8 mouse cellular contexts compared by ENCODE assay signal in the genomic region with DNA sequence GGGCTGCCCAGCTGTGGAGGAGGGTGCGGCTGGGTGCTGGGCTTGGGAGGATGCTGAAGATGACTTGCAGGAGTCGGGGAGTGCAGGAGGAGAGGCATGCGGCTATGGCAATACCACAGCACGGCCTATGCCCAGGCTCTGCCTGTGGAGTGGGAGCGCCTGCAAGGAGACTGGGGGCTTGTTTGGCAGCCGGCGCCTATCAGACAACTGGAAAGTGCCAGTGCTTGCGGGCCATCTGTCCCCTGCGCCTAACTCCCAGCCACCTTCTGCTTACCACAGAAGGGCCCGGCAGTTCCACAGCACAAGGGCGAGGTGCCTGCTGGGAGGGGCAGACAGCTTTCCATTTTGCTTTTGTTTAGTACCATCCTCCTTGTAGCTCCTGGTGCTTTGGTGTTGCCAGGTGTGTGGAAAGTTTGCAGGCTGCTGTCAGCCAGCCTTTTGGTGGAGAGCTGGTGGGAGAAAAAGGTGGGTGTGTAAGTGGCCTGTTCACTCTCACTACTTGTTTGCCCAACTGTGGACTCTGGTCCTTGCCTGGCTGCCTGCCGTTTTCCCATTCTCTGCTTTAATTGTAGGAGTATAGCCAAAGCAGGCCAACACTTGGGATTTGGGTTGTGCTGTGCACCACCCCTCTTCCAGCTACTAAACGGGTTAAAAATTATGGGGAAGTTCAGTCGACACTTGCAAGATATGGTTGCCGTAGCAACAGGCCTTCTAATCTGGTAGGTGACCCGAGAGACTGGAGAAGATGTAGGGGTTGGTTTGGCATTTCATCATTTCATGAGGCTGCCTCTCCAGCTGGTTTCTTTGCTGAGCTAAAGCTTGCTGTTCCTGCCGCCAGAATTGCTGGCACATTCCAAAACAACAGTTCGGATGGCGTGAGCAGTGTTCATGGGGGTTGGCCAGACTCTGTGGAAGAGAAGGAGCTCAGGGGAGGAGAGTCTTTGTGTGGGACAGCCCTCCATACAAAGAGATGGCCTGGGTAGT. TPM values are rescaled to one million over a fixed set of nuclear protein-coding genes. Genes with fewer than 3 reads are reported as not detected.
A peak's percentile ranks its signal among the peaks of the same experiment; 100 is the strongest.
DNase-seq lines count a peak whose midpoint lies in the region; ATAC-seq lines count a peak whose summit lies in the region.

No protein-coding gene starts in this region.

- no peaks in the 10 kb centered on the region for H3K27me3 ChIP-seq in midbrain, embryonic 12.5 days

- H3K9me3 ChIP-seq in midbrain, embryonic 12.5 days: no peaks in the 10 kb centered on the region

- WGBS in midbrain, embryonic 12.5 days: 39% methylated on average over 19 of the region's 19 CpGs

- no peak overlapping the region for H3K4me3 ChIP-seq in midbrain, embryonic 12.5 days

- intact Hi-C loops in left cerebral cortex, postnatal 25 days (cut with DNase I): no loop called here

- 0 out of 2 replicates have a peak, but pooled peaks cover 3% of the 10 kb centered on the region for H3K36me3 ChIP-seq in midbrain, embryonic 12.5 days

- DNase-seq in 3T3-L1 (ENCODE audit: low read depth, low spot score): peak; percentile 27
- peak; percentile 94 for DNase-seq in MEL-GATA-1-ER (ENCODE audit: extremely low read depth, low read depth)
- peak; percentile 50 to 89 for DNase-seq in left cerebral cortex, postnatal 25 days (ENCODE audit: low spot score in 2 of 2)
- peak; percentile 57 for DNase-seq in thymus, postnatal 4 days
- no peak for DNase-seq in kidney, postnatal 14 days

- peaks cover 89% of the 10 kb centered on the region for H3K4me1 ChIP-seq in midbrain, embryonic 12.5 days

- no peak overlapping the region for H3K9ac ChIP-seq in midbrain, embryonic 12.5 days (replicated peaks)

- H3K4me2 ChIP-seq in midbrain, embryonic 12.5 days (replicated peaks): peak overlapping the region; percentile 26; the same call in 1 of the 2 replicates

- ATAC-seq in erythroid progenitor cell, adult 5-6 weeks (replicated peaks; ENCODE audit: low FRiP score, poor library complexity, severe bottlenecking): peak; percentile 75; the same call in 1 of the 2 replicates
- ATAC-seq in hematopoietic stem cell, adult 5-6 weeks (replicated peaks in 1 of 2; ENCODE audit: insufficient read depth in 1 of 2, low FRiP score in 2 of 2, low TSS enrichment in 1 of 2, low read depth in 1 of 2, poor library complexity in 2 of 2, severe bottlenecking in 2 of 2): peak; percentile 39 to 51; a peak in 3 of 4 replicates
- ATAC-seq in midbrain, embryonic 12.5 days (ENCODE audit: low FRiP score, low read depth): peak; percentile 31; the same call in 1 of the 2 replicates

- H3K27ac ChIP-seq in midbrain, embryonic 12.5 days (replicated peaks): peak overlapping the region; percentile 52

RNA-seq across cellular contexts. Expression of a gene that starts 45.5 kb away (rescaled TPM):
- 181 and 212 TPM in 2 replicates for total RNA-seq in erythroid progenitor cell, adult 5-6 weeks (2015; ENCODE audit: low replicate concordance)
- 93.7 and 104 TPM in 2 replicates for total RNA-seq in erythroid progenitor cell, adult 5-6 weeks (2017; ENCODE audit: low replicate concordance)
- total RNA-seq in hematopoietic stem cell, adult 5-6 weeks (2017): 47.4 and 51.3 TPM in 2 replicates
- total RNA-seq in left cerebral cortex, postnatal 25 days (2021): 100 to 1,000 TPM; 138 to 157 TPM
- polyA plus RNA-seq in midbrain, embryonic 12.5 days (2016; fragmentation: Nextera tagmentation; extraction: Ambion mirVana): 277 and 309 TPM in 2 replicates
